Mouse (Mus musculus) G1E (cell line): ENCODE results near the gene Olfr1098. TPM values are rescaled to one million over a fixed set of nuclear protein-coding genes. Genes with fewer than 3 reads are reported as not detected.

Experiments
- ATAC-seq: 2 replicates; pipeline ENCODE4 v1.8.0; 2016; ENCODE audit warnings: mild to moderate bottlenecking; ENCODE audit not compliant: insufficient number of reproducible peaks, poor library complexity, low FRiP score, severe bottlenecking; ENCODE audit errors: extremely low read depth
- DNase-seq: peaks from one replicate; pipeline ENCODE4 v3.0.0; 2012; ENCODE audit warnings: low spot score
- H3K27me3 ChIP-seq: 2 replicates; pipeline ENCODE4 v1.6.1; 2012; ENCODE audit warnings: mild to moderate bottlenecking, low read length, inconsistent platforms; ENCODE audit not compliant: insufficient read depth
- H3K36me3 ChIP-seq: replicated peaks from 2 replicates; pipeline ENCODE3; 2012; ENCODE audit warnings: mild to moderate bottlenecking, inconsistent platforms
- H3K4me1 ChIP-seq: 2 replicates; pipeline ENCODE4 v1.6.1; 2012; ENCODE audit warnings: low read depth, low read length, inconsistent platforms, mixed read lengths; ENCODE audit not compliant: insufficient read depth
- H3K4me3 ChIP-seq: 2 replicates; pipeline ENCODE4 v1.5.1; 2012; ENCODE audit warnings: low read depth, mild to moderate bottlenecking, inconsistent platforms, low read length, moderate library complexity, mixed read lengths
- H3K9me3 ChIP-seq: replicated peaks from 2 replicates; pipeline ENCODE4 v1.6.1; 2012; ENCODE audit warnings: inconsistent platforms
- CTCF ChIP-seq: IDR thresholded peaks from 2 replicates; pipeline ENCODE4 v1.5.1; 2012; ENCODE audit warnings: low read depth, low read length, inconsistent platforms, mixed read lengths
- GATA1 ChIP-seq: IDR thresholded peaks from 2 replicates; pipeline ENCODE4 v1.6.1; 2012; ENCODE audit warnings: borderline replicate concordance, low read length, inconsistent platforms, mixed read lengths
- GATA2 ChIP-seq: IDR thresholded peaks from 2 replicates; pipeline ENCODE4 v1.6.1; 2012; ENCODE audit warnings: low read depth, low read length, inconsistent platforms, borderline replicate concordance
- POLR2AphosphoS5 ChIP-seq: IDR thresholded peaks from 2 replicates; pipeline ENCODE4 v1.6.1; 2012; ENCODE audit warnings: low read depth, low read length, inconsistent platforms; ENCODE audit not compliant: insufficient replicate concordance
- TAL1 ChIP-seq: conservative IDR thresholded peaks from 2 replicates; pipeline ENCODE4 v1.6.1; 2012; ENCODE audit warnings: low read depth, low read length, inconsistent platforms, mixed read lengths
- polyA plus RNA-seq: library from polyadenylated mRNA; stranded (reverse); fragments of >175 nt; gene quantifications from 2 replicates; pipeline ENCODE4 v1.2.3, GENCODE M21; 2012
- total RNA-seq, 2 experiments: library from RNA; stranded (forward) in 1 of 2; stranded (reverse) in 1 of 2; fragments of 200-1000 nt in 1 of 2; fragments of >200 nt in 1 of 2; fragmentation: Nextera tagmentation in 1 of 2; gene quantifications; 2 replicates each; pipeline ENCODE4 v1.2.3; 2014 to 2017

Gene Olfr1098
- total RNA-seq (2014; fragmentation: Nextera tagmentation), result not detected in 2 replicates
- 0.05 TPM in 1 of 2 replicates, not detected in the other for total RNA-seq (2017)
- polyA plus RNA-seq, result not detected in 2 replicates

DNA sequence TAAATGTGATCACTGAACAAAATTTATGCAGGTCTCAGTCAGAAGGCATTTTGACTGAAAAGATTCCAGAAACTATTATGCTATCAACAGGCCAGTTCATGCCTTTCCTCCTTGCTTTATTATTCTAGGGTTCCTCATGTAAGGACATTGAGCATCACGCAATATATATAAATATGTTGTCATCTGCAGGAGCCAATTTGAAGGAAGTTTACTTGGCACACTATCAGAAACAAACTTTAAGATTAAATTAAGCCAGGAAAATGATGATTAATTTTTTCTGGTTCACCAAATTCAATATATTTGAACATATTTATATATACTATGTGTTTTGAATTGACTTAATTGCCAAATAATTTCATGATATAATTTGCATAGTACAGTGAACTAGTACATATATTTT lies at the start of gene Olfr1098:
Olfr1098 (minus strand) TSS at position 101 of the 400 bp plus-strand sequence.
- DNase-seq (no peak), ATAC-seq (no peak)
- no peak within 1 kb of the TSS for H3K4me3 ChIP-seq
- no peaks in the 10 kb centered on the region for H3K4me1 ChIP-seq
- TF ChIP-seq CTCF, result no peak
- no peak for TF ChIP-seq GATA2
- TF ChIP-seq TAL1, result no peak
- no peak for TF ChIP-seq POLR2AphosphoS5
- TF ChIP-seq GATA1, result no peak
- no peaks in the 10 kb centered on the region for H3K9me3 ChIP-seq
- no peaks in the 10 kb centered on the region for H3K27me3 ChIP-seq
- H3K36me3 ChIP-seq, result no peaks in the 10 kb centered on the region

DNA sequence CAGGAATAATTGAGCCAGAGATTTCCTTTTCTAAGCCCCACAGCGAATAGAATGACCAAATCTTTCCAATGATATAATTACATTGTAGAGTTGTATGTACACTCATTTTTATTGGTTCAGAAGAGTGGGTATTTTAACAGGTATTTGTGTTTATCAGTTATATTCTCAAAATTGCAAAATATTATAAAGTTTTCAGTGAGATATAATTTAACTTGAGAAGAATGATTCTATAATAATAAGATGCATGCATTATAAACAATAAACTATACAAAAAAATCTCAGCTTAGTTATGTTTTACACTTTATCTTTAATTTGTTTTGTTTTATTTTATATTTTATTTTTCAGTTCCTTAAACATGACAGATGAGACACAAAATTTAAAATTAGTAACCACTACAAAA lies 36.2 kb upstream of the Olfr1098 start, which contains the start of gene Olfr1099:
Olfr1099 (minus strand) TSS at position 101 of the 400 bp plus-strand sequence.
- no peaks in the 10 kb centered on the region for H3K27me3 ChIP-seq
- ATAC-seq, result no peak
- H3K4me1 ChIP-seq, result no peaks in the 10 kb centered on the region
- H3K4me3 ChIP-seq, result no peak within 1 kb of the TSS
- DNase-seq, result no peak
- no peak for TF ChIP-seq CTCF
- TF ChIP-seq TAL1, result no peak
- TF ChIP-seq POLR2AphosphoS5, result no peak
- no peak for TF ChIP-seq GATA2
- TF ChIP-seq GATA1, result no peak
- H3K9me3 ChIP-seq, result no peaks in the 10 kb centered on the region
- no peaks in the 10 kb centered on the region for H3K36me3 ChIP-seq

DNA sequence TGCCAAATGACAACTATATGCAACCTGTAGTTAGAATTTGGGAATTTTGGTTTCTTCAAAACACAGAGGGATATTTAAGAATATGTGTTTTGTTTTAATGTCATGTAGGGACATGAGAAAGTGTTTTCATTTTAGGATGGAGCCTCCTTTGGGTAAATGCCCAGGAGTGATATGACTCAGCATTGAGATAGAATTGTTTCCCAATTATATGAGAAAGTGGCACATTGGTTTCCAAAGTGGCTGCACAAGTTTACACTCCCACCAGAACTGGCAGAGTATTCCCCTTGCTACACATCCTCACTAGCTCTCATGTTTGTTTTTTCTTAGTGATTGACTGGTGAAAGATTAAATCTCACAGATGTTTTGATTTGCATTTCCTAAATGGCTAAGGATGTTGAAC lies 2.2 kb upstream of the Olfr1098 start:
- TF ChIP-seq GATA2 (no peak), GATA1 (no peak), POLR2AphosphoS5 (no peak), CTCF (no peak)
- Histone ChIP-seq H3K27me3 (no peaks in the 10 kb centered on the region), H3K36me3 (no peaks in the 10 kb centered on the region), H3K9me3 (no peaks in the 10 kb centered on the region), H3K4me1 (no peaks in the 10 kb centered on the region), H3K4me3 (no peak overlapping the region)
- ATAC-seq (no peak), DNase-seq (no peak)

DNA sequence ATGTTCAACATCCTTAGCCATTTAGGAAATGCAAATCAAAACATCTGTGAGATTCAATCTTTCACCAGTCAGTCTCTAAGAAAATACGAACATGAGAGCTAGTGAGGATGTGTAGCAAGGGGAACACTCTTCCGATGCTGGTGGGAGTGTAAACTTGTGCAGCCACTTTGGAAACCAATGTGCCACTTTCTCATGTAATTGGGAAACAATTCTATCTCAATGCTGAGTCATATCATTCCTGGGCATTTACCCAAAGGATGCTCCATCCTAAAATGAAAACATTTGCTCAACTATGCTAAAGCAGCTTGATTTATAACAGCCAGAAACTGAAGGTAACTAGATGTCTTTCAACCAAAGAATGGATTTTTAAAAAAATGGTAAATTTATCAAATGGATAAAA lies 18.7 kb downstream of the Olfr1098 start:
- Histone ChIP-seq H3K36me3 (no peaks in the 10 kb centered on the region), H3K9me3 (no peaks in the 10 kb centered on the region), H3K27me3 (no peaks in the 10 kb centered on the region), H3K4me1 (no peaks in the 10 kb centered on the region), H3K4me3 (no peak overlapping the region)
- no peak for DNase-seq
- TF ChIP-seq TAL1 (no peak), POLR2AphosphoS5 (no peak), GATA2 (no peak), GATA1 (no peak), CTCF (no peak)
- ATAC-seq, result no peak

DNA sequence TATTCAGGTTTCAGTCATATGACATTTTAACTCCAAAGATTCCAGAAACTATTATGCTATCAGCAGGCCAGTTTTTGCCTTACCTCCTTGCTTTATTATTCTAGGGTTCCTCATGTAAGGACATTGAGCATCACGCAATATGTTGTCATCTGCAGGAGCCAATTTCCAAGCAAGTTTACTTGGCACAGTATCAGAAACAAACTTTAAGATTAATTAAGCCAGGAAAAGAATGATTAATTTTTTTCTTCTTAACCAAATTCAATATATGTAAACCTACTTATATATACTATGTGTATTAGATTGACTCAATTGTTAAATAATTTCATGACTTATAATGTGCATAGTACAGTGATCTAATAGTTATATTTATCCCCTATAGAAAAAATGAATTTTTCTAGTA lies 32.2 kb downstream of the Olfr1098 start, which contains the start of gene Olfr1097:
Olfr1097 (minus strand) TSS at position 101 of the 400 bp plus-strand sequence.
- H3K9me3 ChIP-seq, result no peaks in the 10 kb centered on the region
- no peak within 1 kb of the TSS for H3K4me3 ChIP-seq
- H3K36me3 ChIP-seq, result no peaks in the 10 kb centered on the region
- no peaks in the 10 kb centered on the region for H3K4me1 ChIP-seq
- DNase-seq, result no peak
- ATAC-seq, result no peak
- no peaks in the 10 kb centered on the region for H3K27me3 ChIP-seq
- TF ChIP-seq GATA2 (no peak), CTCF (no peak), POLR2AphosphoS5 (no peak), TAL1 (no peak), GATA1 (no peak)

DNA sequence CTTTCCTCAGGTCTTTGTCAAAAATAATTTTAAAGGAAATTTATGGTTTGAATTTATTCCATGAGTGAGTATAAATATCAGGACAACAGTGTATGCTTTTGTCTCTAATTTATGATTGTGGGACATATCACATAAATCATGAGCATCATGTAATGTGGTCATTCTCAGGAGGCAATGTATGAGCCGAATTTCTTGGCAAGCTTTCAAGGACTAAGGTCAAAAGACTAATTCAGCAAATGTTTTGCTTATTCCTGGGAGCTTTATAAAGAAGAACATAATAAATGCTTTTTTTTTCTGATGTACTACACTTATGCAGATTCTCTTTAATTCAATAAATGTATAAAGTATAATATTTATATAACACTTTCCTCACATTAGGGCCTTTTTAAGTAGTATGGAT lies 49.6 kb downstream of the Olfr1098 start, which contains the start of gene Gm13723:
Gm13723 (minus strand) TSS at position 101 of the 400 bp plus-strand sequence.
- Histone ChIP-seq H3K36me3 (no peaks in the 10 kb centered on the region), H3K4me1 (no peaks in the 10 kb centered on the region), H3K9me3 (no peaks in the 10 kb centered on the region), H3K4me3 (no peak within 1 kb of the TSS), H3K27me3 (no peaks in the 10 kb centered on the region)
- TF ChIP-seq CTCF, result no peak
- no peak for TF ChIP-seq GATA1
- no peak for TF ChIP-seq POLR2AphosphoS5
- TF ChIP-seq GATA2, result no peak
- TF ChIP-seq TAL1, result no peak
- no peak for ATAC-seq
- DNase-seq, result no peak

Other genes with a start within 250 kb of the Olfr1098 start
Only the 20 nearest of the 22 such genes appear.
- not detected in 2 replicates for gene Olfr1087, start 226.2 kb downstream of the Olfr1098 start, total RNA-seq (2014; fragmentation: Nextera tagmentation)
- gene Olfr1087, start 226.2 kb downstream of the Olfr1098 start, total RNA-seq (2017), result 0.16 TPM in 1 of 2 replicates, not detected in the other
- not detected in 2 replicates for gene Olfr1087, start 226.2 kb downstream of the Olfr1098 start, polyA plus RNA-seq
- not detected in 2 replicates for gene Olfr1089, start 190.8 kb downstream of the Olfr1098 start, total RNA-seq (2014; fragmentation: Nextera tagmentation)
- gene Olfr1089, start 190.8 kb downstream of the Olfr1098 start, total RNA-seq (2017), result not detected in 2 replicates
- not detected in 2 replicates for gene Olfr1089, start 190.8 kb downstream of the Olfr1098 start, polyA plus RNA-seq
- gene Olfr1090, start 165.6 kb downstream of the Olfr1098 start, total RNA-seq (2014; fragmentation: Nextera tagmentation), result not detected in 2 replicates
- gene Olfr1090, start 165.6 kb downstream of the Olfr1098 start, total RNA-seq (2017), result 0.16 TPM in 1 of 2 replicates, not detected in the other
- not detected in 2 replicates for gene Olfr1090, start 165.6 kb downstream of the Olfr1098 start, polyA plus RNA-seq
- not detected in 2 replicates for gene Olfr1093, start 142.1 kb downstream of the Olfr1098 start, total RNA-seq (2014; fragmentation: Nextera tagmentation)
- 0.33 TPM in 1 of 2 replicates, not detected in the other for gene Olfr1093, start 142.1 kb downstream of the Olfr1098 start, total RNA-seq (2017)
- gene Olfr1093, start 142.1 kb downstream of the Olfr1098 start, polyA plus RNA-seq, result not detected in 2 replicates
- gene Olfr141, start 114.5 kb downstream of the Olfr1098 start, total RNA-seq (2014; fragmentation: Nextera tagmentation), result not detected in 2 replicates
- 0.17 TPM in 1 of 2 replicates, not detected in the other for gene Olfr141, start 114.5 kb downstream of the Olfr1098 start, total RNA-seq (2017)
- gene Olfr141, start 114.5 kb downstream of the Olfr1098 start, polyA plus RNA-seq, result not detected in 2 replicates
- gene Olfr1094, start 99.9 kb downstream of the Olfr1098 start, total RNA-seq (2014; fragmentation: Nextera tagmentation), result not detected in 2 replicates
- gene Olfr1094, start 99.9 kb downstream of the Olfr1098 start, total RNA-seq (2017), result not detected in 2 replicates
- not detected in 2 replicates for gene Olfr1094, start 99.9 kb downstream of the Olfr1098 start, polyA plus RNA-seq
- not detected in 2 replicates for gene Olfr1095, start 72.8 kb downstream of the Olfr1098 start, total RNA-seq (2014; fragmentation: Nextera tagmentation)
- gene Olfr1095, start 72.8 kb downstream of the Olfr1098 start, total RNA-seq (2017), result 0.17 and 0.33 TPM in 2 replicates
- not detected in 2 replicates for gene Olfr1095, start 72.8 kb downstream of the Olfr1098 start, polyA plus RNA-seq
- not detected in 2 replicates for gene Gm13723, start 49.7 kb downstream of the Olfr1098 start, total RNA-seq (2014; fragmentation: Nextera tagmentation)
- under 0.01 TPM in 1 of 2 replicates, not detected in the other for gene Gm13723, start 49.7 kb downstream of the Olfr1098 start, total RNA-seq (2017)
- gene Gm13723, start 49.7 kb downstream of the Olfr1098 start, polyA plus RNA-seq, result not detected in 2 replicates
- gene Olfr1097, start 32.3 kb downstream of the Olfr1098 start, total RNA-seq (2014; fragmentation: Nextera tagmentation), result not detected in 2 replicates
- 0.05 and 0.06 TPM in 2 replicates for gene Olfr1097, start 32.3 kb downstream of the Olfr1098 start, total RNA-seq (2017)
- gene Olfr1097, start 32.3 kb downstream of the Olfr1098 start, polyA plus RNA-seq, result not detected in 2 replicates
- not detected in 2 replicates for gene Olfr1099, start 36.1 kb upstream of the Olfr1098 start, total RNA-seq (2014; fragmentation: Nextera tagmentation)
- gene Olfr1099, start 36.1 kb upstream of the Olfr1098 start, total RNA-seq (2017), result 0.33 TPM in 1 of 2 replicates, not detected in the other
- not detected in 2 replicates for gene Olfr1099, start 36.1 kb upstream of the Olfr1098 start, polyA plus RNA-seq
- gene Olfr1100, start 55.4 kb upstream of the Olfr1098 start, total RNA-seq (2014; fragmentation: Nextera tagmentation), result not detected in 2 replicates
- gene Olfr1100, start 55.4 kb upstream of the Olfr1098 start, total RNA-seq (2017), result 0.11 TPM in 1 of 2 replicates, not detected in the other
- not detected in 2 replicates for gene Olfr1100, start 55.4 kb upstream of the Olfr1098 start, polyA plus RNA-seq
- not detected in 2 replicates for gene Olfr1101, start 66.7 kb upstream of the Olfr1098 start, total RNA-seq (2014; fragmentation: Nextera tagmentation)
- gene Olfr1101, start 66.7 kb upstream of the Olfr1098 start, total RNA-seq (2017), result 0.05 and 0.06 TPM in 2 replicates
- gene Olfr1101, start 66.7 kb upstream of the Olfr1098 start, polyA plus RNA-seq, result not detected in 2 replicates
- not detected in 2 replicates for gene Olfr1102, start 73.9 kb upstream of the Olfr1098 start, total RNA-seq (2014; fragmentation: Nextera tagmentation)
- gene Olfr1102, start 73.9 kb upstream of the Olfr1098 start, total RNA-seq (2017), result not detected in 2 replicates
- gene Olfr1102, start 73.9 kb upstream of the Olfr1098 start, polyA plus RNA-seq, result not detected in 2 replicates
- not detected in 2 replicates for gene Olfr1104, start 102.5 kb upstream of the Olfr1098 start, total RNA-seq (2014; fragmentation: Nextera tagmentation)
- 0.71 TPM in 1 of 2 replicates, not detected in the other for gene Olfr1104, start 102.5 kb upstream of the Olfr1098 start, total RNA-seq (2017)
- not detected in 2 replicates for gene Olfr1104, start 102.5 kb upstream of the Olfr1098 start, polyA plus RNA-seq
- gene Olfr1105, start 112.0 kb upstream of the Olfr1098 start, total RNA-seq (2014; fragmentation: Nextera tagmentation), result not detected in 2 replicates
- 0.16 and 0.17 TPM in 2 replicates for gene Olfr1105, start 112.0 kb upstream of the Olfr1098 start, total RNA-seq (2017)
- gene Olfr1105, start 112.0 kb upstream of the Olfr1098 start, polyA plus RNA-seq, result not detected in 2 replicates
- gene Olfr1106, start 127.7 kb upstream of the Olfr1098 start, total RNA-seq (2014; fragmentation: Nextera tagmentation), result not detected in 2 replicates
- 0.05 and 0.12 TPM in 2 replicates for gene Olfr1106, start 127.7 kb upstream of the Olfr1098 start, total RNA-seq (2017)
- gene Olfr1106, start 127.7 kb upstream of the Olfr1098 start, polyA plus RNA-seq, result not detected in 2 replicates
- gene Olfr1107, start 151.3 kb upstream of the Olfr1098 start, total RNA-seq (2014; fragmentation: Nextera tagmentation), result not detected in 2 replicates
- 0.29 TPM in 1 of 2 replicates, not detected in the other for gene Olfr1107, start 151.3 kb upstream of the Olfr1098 start, total RNA-seq (2017)
- gene Olfr1107, start 151.3 kb upstream of the Olfr1098 start, polyA plus RNA-seq, result not detected in 2 replicates
- gene Olfr1109, start 171.5 kb upstream of the Olfr1098 start, total RNA-seq (2014; fragmentation: Nextera tagmentation), result not detected in 2 replicates
- 0.22 TPM in 1 of 2 replicates, not detected in the other for gene Olfr1109, start 171.5 kb upstream of the Olfr1098 start, total RNA-seq (2017)
- not detected in 2 replicates for gene Olfr1109, start 171.5 kb upstream of the Olfr1098 start, polyA plus RNA-seq
- not detected in 2 replicates for gene Olfr259, start 190.0 kb upstream of the Olfr1098 start, total RNA-seq (2014; fragmentation: Nextera tagmentation)
- gene Olfr259, start 190.0 kb upstream of the Olfr1098 start, total RNA-seq (2017), result 0.11 TPM in 1 of 2 replicates, not detected in the other
- gene Olfr259, start 190.0 kb upstream of the Olfr1098 start, polyA plus RNA-seq, result not detected in 2 replicates
- gene Olfr1110, start 215.8 kb upstream of the Olfr1098 start, total RNA-seq (2014; fragmentation: Nextera tagmentation), result not detected in 2 replicates
- 0.11 and 0.17 TPM in 2 replicates for gene Olfr1110, start 215.8 kb upstream of the Olfr1098 start, total RNA-seq (2017)
- gene Olfr1110, start 215.8 kb upstream of the Olfr1098 start, polyA plus RNA-seq, result not detected in 2 replicates